Mouse (Mus musculus) testis, adult 2 months (tissue): ENCODE results near the gene Ifnar1. TPM values are rescaled to one million over a fixed set of nuclear protein-coding genes. Genes with fewer than 3 reads are reported as not detected.
"Not testable (repeated sequence)": the region's sequence is repeated elsewhere in the genome, so short reads cannot be mapped to it uniquely, and the experiment has no call there.

Experiments
- H3K27ac ChIP-seq: fragments of 200-500 bp; 2 replicates; pipeline ENCODE4 v1.5.1; 2012; ENCODE audit warnings: low read depth, low read length; ENCODE audit not compliant: control insufficient read depth, insufficient read depth
- H3K27me3 ChIP-seq: fragments of 200-500 bp; 2 replicates; pipeline ENCODE4 v1.6.1; 2012; ENCODE audit warnings: mild to moderate bottlenecking, low read length, moderate library complexity; ENCODE audit not compliant: control insufficient read depth, insufficient read depth
- H3K36me3 ChIP-seq: fragments of 200-500 bp; 2 replicates; pipeline ENCODE4 v1.6.1; 2012; ENCODE audit warnings: mild to moderate bottlenecking, low read length; ENCODE audit not compliant: control insufficient read depth, insufficient read depth
- H3K4me1 ChIP-seq: fragments of 200-500 bp; 2 replicates; pipeline ENCODE4 v1.6.1; 2012; ENCODE audit warnings: low read length; ENCODE audit not compliant: control insufficient read depth, insufficient read depth
- H3K4me3 ChIP-seq: fragments of 200-500 bp; 2 replicates; pipeline ENCODE4 v1.5.1; 2012; ENCODE audit warnings: low read depth, mild to moderate bottlenecking, low read length, moderate library complexity, mixed read lengths; ENCODE audit not compliant: control insufficient read depth
- CTCF ChIP-seq: fragments of 200-500 bp; IDR thresholded peaks from 2 replicates; pipeline ENCODE4 v1.5.1; 2012; ENCODE audit warnings: low read depth, mild to moderate bottlenecking, inconsistent platforms, low read length, moderate library complexity; ENCODE audit not compliant: control insufficient read depth, insufficient read depth, insufficient replicate concordance
- POLR2A ChIP-seq: fragments of 200-500 bp; IDR thresholded peaks from 2 replicates; pipeline ENCODE4 v1.6.1; 2012; ENCODE audit warnings: low read depth, mild to moderate bottlenecking, inconsistent platforms, low read length, moderate library complexity; ENCODE audit not compliant: control insufficient read depth
- polyA plus RNA-seq: library from polyadenylated mRNA; depleted of rRNA; stranded (reverse); fragments of >200 nt; gene quantifications from 2 replicates; pipeline ENCODE4 v1.2.3, GENCODE M21; 2012; rRNA removed

The Ifnar1 gene
- polyA plus RNA-seq = 6.7 and 7.9 TPM in 2 replicates

GRCm38 (mm10) chr16:91484808-91485700 is at the start of gene Ifnar1:
TSS of gene Ifnar1 (plus strand) at chr16:91485238.
- H3K4me1 ChIP-seq = peaks cover 7% of the 10 kb centered on the region
- TF ChIP-seq POLR2A = peak; percentile 64
- no peak for TF ChIP-seq CTCF
- H3K27me3 ChIP-seq = no peaks in the 10 kb centered on the region
- no peaks in the 10 kb centered on the region for H3K36me3 ChIP-seq
- peak within 1 kb of the TSS; percentile 87 for H3K27ac ChIP-seq
- peak within 1 kb of the TSS; percentile 96 for H3K4me3 ChIP-seq

- H3K4me1 ChIP-seq = 0 out of 2 replicates have a peak, but pooled peaks cover 5% of the 10 kb centered on the region
- H3K27me3 ChIP-seq = no peaks in the 10 kb centered on the region
- H3K36me3 ChIP-seq = no peaks in the 10 kb centered on the region
- no peak overlapping the region for H3K27ac ChIP-seq
- TF ChIP-seq CTCF (no peak), POLR2A (no peak)
- no peak overlapping the region for H3K4me3 ChIP-seq
These were observed 47.0 kb upstream of the Ifnar1 start for GRCm38 (mm10) chr16:91438081-91438480.

GRCm38 (mm10) chr16:91438599-91438998 is 46.4 kb upstream of the Ifnar1 start:
- not testable (repeated sequence) for H3K4me3 ChIP-seq, H3K4me1 ChIP-seq, H3K27ac ChIP-seq, H3K36me3 ChIP-seq, H3K27me3 ChIP-seq

GRCm38 (mm10) chr16:91441366-91441765 is 43.7 kb upstream of the Ifnar1 start:
- no peaks in the 10 kb centered on the region for H3K27me3 ChIP-seq
- H3K36me3 ChIP-seq = no peaks in the 10 kb centered on the region
- TF ChIP-seq POLR2A (no peak), CTCF (peak; percentile 35; the same call in 1 of the 2 replicates)
- H3K4me1 ChIP-seq = 0 out of 2 replicates have a peak, but pooled peaks cover 6% of the 10 kb centered on the region
- H3K4me3 ChIP-seq = no peak overlapping the region
- H3K27ac ChIP-seq = no peak overlapping the region; the same call in 1 of the 2 replicates

- Histone ChIP-seq H3K36me3 (no peaks in the 10 kb centered on the region), H3K4me3 (no peak overlapping the region), H3K4me1 (0 out of 2 replicates have a peak, but pooled peaks cover 6% of the 10 kb centered on the region), H3K27me3 (no peaks in the 10 kb centered on the region), H3K27ac (peak overlapping the region; percentile 44; the same call in 1 of the 2 replicates)
- no peak for TF ChIP-seq POLR2A
- no peak for TF ChIP-seq CTCF
These were observed 43.2 kb upstream of the Ifnar1 start for GRCm38 (mm10) chr16:91441811-91442240.

GRCm38 (mm10) chr16:91442446-91442845 is 42.6 kb upstream of the Ifnar1 start:
- Histone ChIP-seq H3K27ac (peak overlapping the region; percentile 68), H3K27me3 (no peaks in the 10 kb centered on the region)
- no peak for TF ChIP-seq POLR2A
- TF ChIP-seq CTCF = no peak

GRCm38 (mm10) chr16:91443211-91443611 is 41.8 kb upstream of the Ifnar1 start:
- Histone ChIP-seq H3K27me3 (no peaks in the 10 kb centered on the region), H3K4me1 (0 out of 2 replicates have a peak, but pooled peaks cover 6% of the 10 kb centered on the region), H3K36me3 (no peaks in the 10 kb centered on the region), H3K4me3 (no peak overlapping the region), H3K27ac (peak overlapping the region; percentile 68)
- TF ChIP-seq CTCF (no peak), POLR2A (no peak)

More at GRCm38 (mm10) chr16:91442446-91442845, 42.6 kb upstream of the Ifnar1 start:
- Histone ChIP-seq H3K4me3 (no peak overlapping the region), H3K36me3 (no peaks in the 10 kb centered on the region), H3K4me1 (0 out of 2 replicates have a peak, but pooled peaks cover 6% of the 10 kb centered on the region)
